Mouse (Mus musculus) heart, adult 2 months (tissue): Measurements from ENCODE around the gene Kcnq5.

Experiments
- CTCF ChIP-seq: fragments of 200-600 bp; IDR thresholded peaks from 2 replicates; pipeline ENCODE4 v1.8.1; 2022; ENCODE audit warnings: antibody characterized with exemption, mild to moderate bottlenecking, moderate library complexity
- POLR2A ChIP-seq: fragments of 200-500 bp; IDR thresholded peaks from 2 replicates; pipeline ENCODE4 v1.6.1; 2011; ENCODE audit warnings: mild to moderate bottlenecking, low read depth, low read length, control low read depth; ENCODE audit not compliant: insufficient read depth

- TF ChIP-seq CTCF (no peak), POLR2A (no peak)
Observed at GRCm38 (mm10) chr1:21622455-21622854, 339.3 kb downstream of the Kcnq5 start.
